Mouse (Mus musculus) liver, adult 2 months (tissue): ENCODE data around the gene Hoxb4.

ENCODE experiments used
- CTCF ChIP-seq: fragments of 200-500 bp; IDR thresholded peaks from 2 replicates; pipeline ENCODE4 v1.5.1; 2011; ENCODE audit warnings: low read depth, low read length, control low read depth
- POLR2A ChIP-seq: fragments of 200-500 bp; IDR thresholded peaks from 2 replicates; pipeline ENCODE4 v1.6.1; 2011; ENCODE audit warnings: low read length, control low read depth; ENCODE audit not compliant: insufficient read depth; ENCODE audit errors: extremely low read depth

- no peak for TF ChIP-seq CTCF
- no peak for TF ChIP-seq POLR2A
Observed at GRCm38 (mm10) chr11:96341701-96342575, 23.9 kb downstream of the Hoxb4 start.
